Mouse (Mus musculus) limb, embryonic 15.5 days (tissue): Measurements from ENCODE around the gene 1700025G04Rik. TPM values are rescaled to one million over a fixed set of nuclear protein-coding genes. Genes with fewer than 3 reads are reported as not detected.

Experiments used
- ATAC-seq: fragments of 200-750 bp; cut with Nextera tagmentation; 2 replicates; pipeline ENCODE4 v1.8.0; 2017; ENCODE audit warnings: low read depth, moderate TSS enrichment; ENCODE audit not compliant: insufficient number of reproducible peaks, low FRiP score, low TSS enrichment
- H3K27ac ChIP-seq: fragments of 300-500 bp; sonication (generic); 2 replicates; pipeline ENCODE4 v1.5.1; 2015; ENCODE audit warnings: moderate library complexity, mild to moderate bottlenecking, inconsistent platforms
- H3K27me3 ChIP-seq: fragments of 300-500 bp; sonication (generic); 2 replicates; pipeline ENCODE4 v1.6.1; 2015; ENCODE audit warnings: inconsistent platforms
- H3K36me3 ChIP-seq: fragments of 300-500 bp; sonication (generic); 2 replicates; pipeline ENCODE4 v1.6.1; 2015; ENCODE audit warnings: inconsistent platforms
- H3K4me1 ChIP-seq: fragments of 300-500 bp; sonication (generic); 2 replicates; pipeline ENCODE4 v1.6.1; 2015; ENCODE audit warnings: inconsistent platforms
- H3K4me2 ChIP-seq: fragments of 300-500 bp; sonication (generic); 2 replicates; pipeline ENCODE4 v1.6.1; 2015; ENCODE audit warnings: mild to moderate bottlenecking, inconsistent platforms
- H3K4me3 ChIP-seq: fragments of 300-500 bp; sonication (generic); 2 replicates; pipeline ENCODE4 v1.5.1; 2015; ENCODE audit warnings: mild to moderate bottlenecking, inconsistent platforms
- H3K9ac ChIP-seq: fragments of 300-500 bp; sonication (generic); 2 replicates; pipeline ENCODE4 v1.6.1; 2015; ENCODE audit warnings: inconsistent platforms
- H3K9me3 ChIP-seq: fragments of 300-500 bp; sonication (generic); 2 replicates; pipeline ENCODE4 v1.6.1; 2016; ENCODE audit warnings: inconsistent platforms
- WGBS: fragments of 180-500 bp; shearing (Covaris S2); methylation state at CpG from one replicate; pipeline ENCODE4 v1.1.7; 2015; 5-methylcytosine and 5-hydroxymethylcytosine counted together
- polyA plus RNA-seq: library from polyadenylated mRNA; unstranded; fragments of >200 nt; fragmentation: Nextera tagmentation; extraction: Ambion mirVana; gene quantifications from 2 replicates; pipeline ENCODE4 v1.2.1, GENCODE M21; 2015

Gene 1700025G04Rik
- polyA plus RNA-seq = 39.7 and 40.3 TPM in 2 replicates

- H3K4me1 ChIP-seq = peaks cover 45% of the 10 kb centered on the region
- peak within 1 kb of the TSS; percentile 95 for H3K27ac ChIP-seq
- WGBS = under 1% methylated on average over 29 of the region's 66 CpGs
- peak within 1 kb of the TSS; percentile 93 for H3K9ac ChIP-seq
- H3K27me3 ChIP-seq = no peaks in the 10 kb centered on the region
- ATAC-seq = peak; percentile 91
- H3K4me2 ChIP-seq = peak within 1 kb of the TSS; percentile 87
- no peaks in the 10 kb centered on the region for H3K9me3 ChIP-seq
- H3K4me3 ChIP-seq = peak within 1 kb of the TSS; percentile 89
- no peaks in the 10 kb centered on the region for H3K36me3 ChIP-seq
Observed at GRCm38 (mm10) chr1:152090018-152090553, at the start of gene 1700025G04Rik. Gene 1700025G04Rik (minus strand): TSS chr1:152090125.

- no peaks in the 10 kb centered on the region for H3K9me3 ChIP-seq
Observed at GRCm38 (mm10) chr1:152139496-152139895, 49.6 kb upstream of the 1700025G04Rik start.

GRCm38 (mm10) chr1:152130029-152130727 is 40.3 kb upstream of the 1700025G04Rik start:
- ATAC-seq = no peak
- H3K36me3 ChIP-seq = no peaks in the 10 kb centered on the region
- H3K4me3 ChIP-seq = no peak overlapping the region
- no peaks in the 10 kb centered on the region for H3K4me1 ChIP-seq
- no peak overlapping the region for H3K9ac ChIP-seq
- no peaks in the 10 kb centered on the region for H3K9me3 ChIP-seq
- H3K4me2 ChIP-seq = no peak overlapping the region
- no peak overlapping the region for H3K27ac ChIP-seq
- 70% methylated on average over 14 of the region's 15 CpGs for WGBS
- H3K27me3 ChIP-seq = no peaks in the 10 kb centered on the region

More at GRCm38 (mm10) chr1:152139496-152139895, 49.6 kb upstream of the 1700025G04Rik start:
- Histone ChIP-seq H3K36me3 (no peaks in the 10 kb centered on the region), H3K4me3 (no peak overlapping the region), H3K4me1 (no peaks in the 10 kb centered on the region), H3K27ac (no peak overlapping the region), H3K27me3 (no peaks in the 10 kb centered on the region), H3K4me2 (no peak overlapping the region), H3K9ac (no peak overlapping the region)
- no peak for ATAC-seq
- WGBS = 74% methylated on average over 4 of the region's 4 CpGs

GRCm38 (mm10) chr1:152125451-152125850 is 35.5 kb upstream of the 1700025G04Rik start:
- no peaks in the 10 kb centered on the region for H3K9me3 ChIP-seq
- 90% methylated on average over 7 of the region's 7 CpGs for WGBS
- H3K4me3 ChIP-seq = no peak overlapping the region
- ATAC-seq = no peak
- H3K4me2 ChIP-seq = no peak overlapping the region
- no peak overlapping the region for H3K27ac ChIP-seq
- H3K4me1 ChIP-seq = no peaks in the 10 kb centered on the region
- no peak overlapping the region for H3K9ac ChIP-seq
- H3K27me3 ChIP-seq = no peaks in the 10 kb centered on the region
- H3K36me3 ChIP-seq = no peaks in the 10 kb centered on the region

GRCm38 (mm10) chr1:152110123-152110522 is 20.2 kb upstream of the 1700025G04Rik start:
- Histone ChIP-seq H3K4me2 (no peak overlapping the region), H3K4me3 (no peak overlapping the region), H3K27me3 (no peaks in the 10 kb centered on the region), H3K27ac (no peak overlapping the region), H3K9ac (no peak overlapping the region), H3K36me3 (no peaks in the 10 kb centered on the region), H3K4me1 (no peaks in the 10 kb centered on the region), H3K9me3 (no peaks in the 10 kb centered on the region)
- 90% methylated on average over 1 of the region's 1 CpGs for WGBS
- no peak for ATAC-seq

GRCm38 (mm10) chr1:152106136-152106535 is 16.2 kb upstream of the 1700025G04Rik start:
- no peaks in the 10 kb centered on the region for H3K36me3 ChIP-seq
- no peak overlapping the region for H3K27ac ChIP-seq
- H3K9ac ChIP-seq = no peak overlapping the region
- no peaks in the 10 kb centered on the region for H3K27me3 ChIP-seq
- H3K4me3 ChIP-seq = no peak overlapping the region
- H3K4me2 ChIP-seq = no peak overlapping the region
- no peaks in the 10 kb centered on the region for H3K9me3 ChIP-seq
- 64% methylated on average over 2 of the region's 2 CpGs for WGBS
- ATAC-seq = no peak
- H3K4me1 ChIP-seq = no peaks in the 10 kb centered on the region

- 94% methylated on average over 1 of the region's 1 CpGs for WGBS
Observed at GRCm38 (mm10) chr1:152105246-152105645, 15.3 kb upstream of the 1700025G04Rik start.

GRCm38 (mm10) chr1:152101746-152102145 is 11.8 kb upstream of the 1700025G04Rik start:
- no peak overlapping the region for H3K4me2 ChIP-seq
- WGBS = 43% methylated on average over 5 of the region's 5 CpGs
- no peak for ATAC-seq

More at GRCm38 (mm10) chr1:152105246-152105645, 15.3 kb upstream of the 1700025G04Rik start:
- H3K27me3 ChIP-seq = no peaks in the 10 kb centered on the region
- H3K9ac ChIP-seq = no peak overlapping the region
- H3K27ac ChIP-seq = no peak overlapping the region
- no peak for ATAC-seq
- H3K4me2 ChIP-seq = no peak overlapping the region
- H3K9me3 ChIP-seq = no peaks in the 10 kb centered on the region
- H3K36me3 ChIP-seq = no peaks in the 10 kb centered on the region
- no peak overlapping the region for H3K4me3 ChIP-seq
- no peaks in the 10 kb centered on the region for H3K4me1 ChIP-seq

GRCm38 (mm10) chr1:152096045-152096444 is 6.1 kb upstream of the 1700025G04Rik start:
- Histone ChIP-seq H3K9me3 (no peaks in the 10 kb centered on the region), H3K4me2 (no peak overlapping the region), H3K36me3 (no peaks in the 10 kb centered on the region), H3K27me3 (no peaks in the 10 kb centered on the region), H3K9ac (no peak overlapping the region), H3K4me1 (peaks cover 3% of the 10 kb centered on the region), H3K4me3 (no peak overlapping the region), H3K27ac (no peak overlapping the region)
- ATAC-seq = no peak
- 33% methylated on average over 3 of the region's 3 CpGs for WGBS

More at GRCm38 (mm10) chr1:152101746-152102145, 11.8 kb upstream of the 1700025G04Rik start:
- H3K27ac ChIP-seq = no peak overlapping the region
- no peaks in the 10 kb centered on the region for H3K9me3 ChIP-seq
- H3K9ac ChIP-seq = no peak overlapping the region
- no peaks in the 10 kb centered on the region for H3K36me3 ChIP-seq
- H3K4me1 ChIP-seq = no peaks in the 10 kb centered on the region
- H3K27me3 ChIP-seq = no peaks in the 10 kb centered on the region
- no peak overlapping the region for H3K4me3 ChIP-seq

- WGBS = 4% methylated on average over 36 of the region's 36 CpGs
- peak; percentile 72 for ATAC-seq
- H3K27ac ChIP-seq = peak overlapping the region; percentile 95
Observed at GRCm38 (mm10) chr1:152090564-152091545, 930 bp upstream of the 1700025G04Rik start.

GRCm38 (mm10) chr1:152089526-152089925 is 399 bp downstream of the 1700025G04Rik start:
- Histone ChIP-seq H3K9ac (peak overlapping the region; percentile 93), H3K36me3 (no peaks in the 10 kb centered on the region), H3K27ac (peak overlapping the region; percentile 95), H3K4me3 (peak overlapping the region; percentile 89), H3K4me1 (peaks cover 50% of the 10 kb centered on the region), H3K4me2 (peak overlapping the region; percentile 87), H3K9me3 (no peaks in the 10 kb centered on the region), H3K27me3 (no peaks in the 10 kb centered on the region)
- 0% methylated on average over 22 of the region's 25 CpGs for WGBS
- ATAC-seq = peak; percentile 12; the same call in 1 of the 2 replicates

More at GRCm38 (mm10) chr1:152090564-152091545, 930 bp upstream of the 1700025G04Rik start:
- Histone ChIP-seq H3K9ac (peak overlapping the region; percentile 93), H3K4me3 (peak overlapping the region; percentile 89), H3K4me1 (peaks cover 37% of the 10 kb centered on the region), H3K27me3 (no peaks in the 10 kb centered on the region), H3K9me3 (no peaks in the 10 kb centered on the region), H3K36me3 (no peaks in the 10 kb centered on the region), H3K4me2 (peak overlapping the region; percentile 87)
